Mouse (Mus musculus) forebrain, postnatal 0 days (tissue): Measurements from ENCODE around the gene Zfp709. TPM values are rescaled to one million over a fixed set of nuclear protein-coding genes. Genes with fewer than 3 reads are reported as not detected.
"Not testable (repeated sequence)": the region's sequence is repeated elsewhere in the genome, so short reads cannot be mapped to it uniquely, and the experiment has no call there.

Experiments used
- ATAC-seq: fragments of 200-750 bp; cut with Nextera tagmentation; 2 replicates; pipeline ENCODE4 v1.8.0; 2017; ENCODE audit warnings: mild to moderate bottlenecking, moderate library complexity
- DNase-seq: peaks from one replicate; pipeline ENCODE4 v3.0.0-alpha.2; 2015
- H3K27ac ChIP-seq: fragments of 300-500 bp; sonication (generic); 2 replicates; pipeline ENCODE4 v1.5.1; 2014; ENCODE audit warnings: low read depth, mild to moderate bottlenecking, antibody characterized with exemption, low read length, moderate library complexity, mixed read lengths
- H3K27me3 ChIP-seq: fragments of 300-500 bp; sonication (generic); 2 replicates; pipeline ENCODE4 v1.6.1; 2014; ENCODE audit warnings: mild to moderate bottlenecking, low read length, mixed read lengths; ENCODE audit not compliant: insufficient read depth
- H3K36me3 ChIP-seq: fragments of 300-500 bp; sonication (generic); 2 replicates; pipeline ENCODE4 v1.6.1; 2014; ENCODE audit warnings: mild to moderate bottlenecking, moderate library complexity; ENCODE audit not compliant: insufficient read depth
- H3K4me1 ChIP-seq: fragments of 300-500 bp; sonication (generic); 2 replicates; pipeline ENCODE4 v1.6.1; 2014; ENCODE audit warnings: antibody characterized with exemption; ENCODE audit not compliant: insufficient read depth
- H3K4me2 ChIP-seq: fragments of 300-500 bp; sonication (generic); 2 replicates; pipeline ENCODE4 v1.6.1; 2014; ENCODE audit warnings: low read depth, mild to moderate bottlenecking, moderate library complexity
- H3K4me3 ChIP-seq: fragments of 300-500 bp; sonication (generic); 2 replicates; pipeline ENCODE4 v1.5.1; 2014; ENCODE audit warnings: low read depth, low read length, mixed read lengths
- H3K9ac ChIP-seq: fragments of 300-500 bp; sonication (generic); 2 replicates; pipeline ENCODE4 v1.6.1; 2014; ENCODE audit warnings: mild to moderate bottlenecking
- H3K9me3 ChIP-seq: fragments of 300-500 bp; sonication (generic); 2 replicates; pipeline ENCODE4 v1.6.1; 2016; ENCODE audit warnings: low read length
- CTCF ChIP-seq: sonication (generic); IDR thresholded peaks from 2 replicates; pipeline ENCODE4 v1.5.1; 2016; ENCODE audit warnings: antibody characterized with exemption, control low read depth, low read depth
- WGBS: fragments of 180-500 bp; shearing (Covaris S2); extraction: QIAGEN DNeasy Blood & Tissue Kit; methylation state at CpG from one replicate; pipeline ENCODE4 v1.1.7; 2014; 5-methylcytosine and 5-hydroxymethylcytosine counted together
- polyA plus RNA-seq: library from polyadenylated mRNA; unstranded; fragments of >200 nt; fragmentation: Nextera tagmentation; extraction: Ambion mirVana; gene quantifications from 2 replicates; pipeline ENCODE4 v1.2.1, GENCODE M21; 2015
- total RNA-seq: library from RNA; depleted of rRNA; stranded (reverse); fragments of >200 nt; gene quantifications from 2 replicates; pipeline ENCODE4 v1.2.3, GENCODE M21; 2014

Zfp709 gene
- total and polyA plus RNA-seq, 2 experiments from 2014 or later: 5.1 to 11.2 TPM

GRCm38 (mm10) chr8:71908309-71909261 is 26.8 kb downstream of the Zfp709 start, which contains the start of the genes Zfp882 and Zfp617:
Gene Zfp882 (plus strand): TSS chr8:71908608.
Gene Zfp617 (plus strand): TSS chr8:71908635.
- Histone ChIP-seq H3K9me3 (no peaks in the 10 kb centered on the region), H3K27me3 (no peaks in the 10 kb centered on the region), H3K4me1 (no peaks in the 10 kb centered on the region), H3K27ac (peak within 1 kb of the TSS; percentile 98), H3K4me3 (peak within 1 kb of the TSS; percentile 72), H3K9ac (peak within 1 kb of the TSS; percentile 95), H3K4me2 (peak within 1 kb of the TSS; percentile 60), H3K36me3 (peaks cover 3% of the 10 kb centered on the region; the same call in 1 of the 2 replicates)
- DNase-seq (peak; percentile 94), ATAC-seq (peak; percentile 97)
- 3% methylated on average over 47 of the region's 47 CpGs for WGBS
- TF ChIP-seq CTCF: peak; percentile 74

GRCm38 (mm10) chr8:71912286-71912685 is 30.5 kb downstream of the Zfp709 start:
- H3K27ac ChIP-seq: no peak overlapping the region
- DNase-seq (no peak), ATAC-seq (no peak)
- no peak overlapping the region for H3K4me2 ChIP-seq
- no peak overlapping the region for H3K4me3 ChIP-seq
- H3K27me3 ChIP-seq: no peaks in the 10 kb centered on the region
- TF ChIP-seq CTCF: no peak
- no peaks in the 10 kb centered on the region for H3K4me1 ChIP-seq
- H3K36me3 ChIP-seq: peaks cover 27% of the 10 kb centered on the region
- 88% methylated on average over 2 of the region's 2 CpGs for WGBS
- no peaks in the 10 kb centered on the region for H3K9me3 ChIP-seq
- no peak overlapping the region for H3K9ac ChIP-seq

GRCm38 (mm10) chr8:71922567-71923401 is 41.0 kb downstream of the Zfp709 start:
- H3K36me3 ChIP-seq: peaks cover 9% of the 10 kb centered on the region; the same call in 1 of the 2 replicates
- ATAC-seq (peak; percentile 99), DNase-seq (peak; percentile 94)
- H3K4me3 ChIP-seq: peak overlapping the region; percentile 68
- no peaks in the 10 kb centered on the region for H3K9me3 ChIP-seq
- under 1% methylated on average over 57 of the region's 57 CpGs for WGBS
- H3K4me1 ChIP-seq: no peaks in the 10 kb centered on the region
- no peaks in the 10 kb centered on the region for H3K27me3 ChIP-seq
- TF ChIP-seq CTCF: no peak
- peak overlapping the region; percentile 93 for H3K27ac ChIP-seq
- H3K9ac ChIP-seq: peak overlapping the region; percentile 74
- H3K4me2 ChIP-seq: peak overlapping the region; percentile 76

- no peaks in the 10 kb centered on the region for H3K4me1 ChIP-seq
- no peaks in the 10 kb centered on the region for H3K27me3 ChIP-seq
- ATAC-seq (no peak), DNase-seq (no peak)
- 97% methylated on average over 5 of the region's 5 CpGs for WGBS
- no peak overlapping the region for H3K9ac ChIP-seq
- peaks cover 5% of the 10 kb centered on the region for H3K36me3 ChIP-seq
- H3K27ac ChIP-seq: no peak overlapping the region
- no peak for TF ChIP-seq CTCF
- H3K4me2 ChIP-seq: no peak overlapping the region
- no peaks in the 10 kb centered on the region for H3K9me3 ChIP-seq
- no peak overlapping the region for H3K4me3 ChIP-seq
Measured at GRCm38 (mm10) chr8:71925791-71926190, 44.0 kb downstream of the Zfp709 start.

GRCm38 (mm10) chr8:71926551-71926950 is 44.7 kb downstream of the Zfp709 start:
- Histone ChIP-seq H3K27ac (no peak overlapping the region), H3K4me3 (no peak overlapping the region), H3K36me3 (peaks cover 8% of the 10 kb centered on the region), H3K4me2 (no peak overlapping the region), H3K27me3 (no peaks in the 10 kb centered on the region), H3K4me1 (no peaks in the 10 kb centered on the region), H3K9me3 (no peaks in the 10 kb centered on the region), H3K9ac (no peak overlapping the region)
- ATAC-seq (no peak), DNase-seq (no peak)
- TF ChIP-seq CTCF: no peak
- WGBS: 100% methylated on average over 3 of the region's 3 CpGs

GRCm38 (mm10) chr8:71927779-71928178 is 46.0 kb downstream of the Zfp709 start:
- H3K36me3 ChIP-seq: peaks cover 9% of the 10 kb centered on the region
- H3K4me2 ChIP-seq: no peak overlapping the region
- H3K9ac ChIP-seq: no peak overlapping the region
- no peak for TF ChIP-seq CTCF
- no peak for ATAC-seq
- no peaks in the 10 kb centered on the region for H3K9me3 ChIP-seq
- no peak overlapping the region for H3K4me3 ChIP-seq
- H3K27ac ChIP-seq: no peak overlapping the region
- no peaks in the 10 kb centered on the region for H3K27me3 ChIP-seq
- peak; percentile 7 for DNase-seq
- no peaks in the 10 kb centered on the region for H3K4me1 ChIP-seq

GRCm38 (mm10) chr8:71938037-71938436 is 56.2 kb downstream of the Zfp709 start:
- ATAC-seq, H3K4me3 ChIP-seq: not testable (repeated sequence)

More at GRCm38 (mm10) chr8:71938037-71938436, 56.2 kb downstream of the Zfp709 start:
- WGBS: 85% methylated on average over 2 of the region's 2 CpGs
- not testable (repeated sequence) for H3K4me2 ChIP-seq, H3K27ac ChIP-seq, H3K9me3 ChIP-seq, DNase-seq, H3K36me3 ChIP-seq, H3K9ac ChIP-seq, H3K27me3 ChIP-seq, H3K4me1 ChIP-seq
